Mouse (Mus musculus): ENCODE data around the gene S100pbp. TPM values are rescaled to one million over a fixed set of nuclear protein-coding genes. Genes with fewer than 3 reads are reported as not detected.

Gene S100pbp
- polyA plus RNA-seq, 1 experiment: 2.0 TPM

DNA sequence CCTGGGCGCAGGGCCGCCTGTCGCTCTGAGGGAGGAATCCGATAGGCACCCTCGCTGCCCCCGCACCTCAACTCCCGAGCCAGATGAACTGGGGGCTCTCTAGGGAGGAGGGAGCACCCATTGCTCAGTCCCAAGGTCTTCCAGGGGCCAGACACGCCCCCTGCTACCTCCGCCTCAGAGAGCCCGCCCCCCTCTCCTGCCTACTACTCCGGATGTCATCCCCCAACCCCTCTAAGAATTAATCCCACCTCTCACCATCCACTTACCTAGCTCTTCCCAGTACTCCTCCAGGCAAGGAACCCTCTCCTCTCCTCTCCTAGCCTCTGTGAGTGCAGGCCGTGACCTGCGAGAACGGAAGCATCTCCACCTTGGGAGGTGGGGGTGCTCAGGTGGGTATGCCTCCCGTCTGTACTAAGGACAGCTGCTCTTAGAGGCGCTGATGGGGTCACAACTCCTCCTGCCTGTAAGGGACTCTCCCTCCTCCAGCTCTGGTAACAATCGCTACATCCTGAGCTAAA, 67.9 kb downstream of the S100pbp start, which contains the start of gene Hpca:
Hpca (minus strand) TSS at position 468 of the 518 bp plus-strand sequence.
- H3K9me3 ChIP-seq: no peaks in the 10 kb centered on the region
- H3K27me3 ChIP-seq (replicated peaks): peaks cover 92% of the 10 kb centered on the region
- H3K4me3 ChIP-seq (replicated peaks): peak within 1 kb of the TSS; percentile 73
- no peak for TF ChIP-seq GATA1 (IDR thresholded peaks at IDR 0.05; ENCODE audit: borderline replicate concordance, low read length)
- no peak for TF ChIP-seq FLI1 (IDR thresholded peaks at IDR 0.05; ENCODE audit: low read length)
- H3K4me1 ChIP-seq: peaks cover 32% of the 10 kb centered on the region
- no peaks in the 10 kb centered on the region for H3K36me3 ChIP-seq (replicated peaks; ENCODE audit: low read length)

- no peaks in the 10 kb centered on the region for H3K36me3 ChIP-seq (replicated peaks; ENCODE audit: low read length)
- peaks cover 27% of the 10 kb centered on the region for H3K4me1 ChIP-seq
- H3K27me3 ChIP-seq (replicated peaks): peaks cover 89% of the 10 kb centered on the region
- H3K9me3 ChIP-seq: no peaks in the 10 kb centered on the region
- TF ChIP-seq FLI1 (IDR thresholded peaks at IDR 0.05; ENCODE audit: low read length): no peak
- no peak for TF ChIP-seq GATA1 (IDR thresholded peaks at IDR 0.05; ENCODE audit: borderline replicate concordance, low read length)
- H3K4me3 ChIP-seq (replicated peaks): peak overlapping the region; percentile 73
These were observed 68.7 kb downstream of the S100pbp start for GRCm38 (mm10) chr4:129120520-129121445.

GRCm38 (mm10) chr4:129119708-129120107, 69.8 kb downstream of the S100pbp start:
- Histone ChIP-seq H3K9me3 (no peaks in the 10 kb centered on the region), H3K36me3 (replicated peaks; ENCODE audit: low read length) (no peaks in the 10 kb centered on the region), H3K4me3 (replicated peaks) (peak overlapping the region; percentile 16), H3K4me1 (peaks cover 16% of the 10 kb centered on the region), H3K27me3 (replicated peaks) (peaks cover 87% of the 10 kb centered on the region)
- no peak for TF ChIP-seq GATA1 (IDR thresholded peaks at IDR 0.05; ENCODE audit: borderline replicate concordance, low read length)
- TF ChIP-seq FLI1 (IDR thresholded peaks at IDR 0.05; ENCODE audit: low read length): no peak

- peaks cover 4% of the 10 kb centered on the region for H3K9me3 ChIP-seq
- no peak for TF ChIP-seq FLI1 (IDR thresholded peaks at IDR 0.05; ENCODE audit: low read length)
- TF ChIP-seq GATA1 (IDR thresholded peaks at IDR 0.05; ENCODE audit: borderline replicate concordance, low read length): no peak
- peaks cover 90% of the 10 kb centered on the region for H3K27me3 ChIP-seq (replicated peaks)
These were observed 71.6 kb downstream of the S100pbp start for GRCm38 (mm10) chr4:129117720-129118510.

GRCm38 (mm10) chr4:129116703-129117102, 72.8 kb downstream of the S100pbp start:
- peaks cover 22% of the 10 kb centered on the region for H3K4me1 ChIP-seq
- H3K4me3 ChIP-seq (replicated peaks): no peak overlapping the region
- no peaks in the 10 kb centered on the region for H3K36me3 ChIP-seq (replicated peaks; ENCODE audit: low read length)
- TF ChIP-seq GATA1 (IDR thresholded peaks at IDR 0.05; ENCODE audit: borderline replicate concordance, low read length) (no peak), FLI1 (IDR thresholded peaks at IDR 0.05; ENCODE audit: low read length) (no peak)
- H3K9me3 ChIP-seq: peaks cover 5% of the 10 kb centered on the region
- H3K27me3 ChIP-seq (replicated peaks): peaks cover 89% of the 10 kb centered on the region

More at GRCm38 (mm10) chr4:129117720-129118510, 71.6 kb downstream of the S100pbp start:
- Histone ChIP-seq H3K4me1 (peaks cover 23% of the 10 kb centered on the region), H3K36me3 (replicated peaks; ENCODE audit: low read length) (no peaks in the 10 kb centered on the region), H3K4me3 (replicated peaks) (no peak overlapping the region)

DNA sequence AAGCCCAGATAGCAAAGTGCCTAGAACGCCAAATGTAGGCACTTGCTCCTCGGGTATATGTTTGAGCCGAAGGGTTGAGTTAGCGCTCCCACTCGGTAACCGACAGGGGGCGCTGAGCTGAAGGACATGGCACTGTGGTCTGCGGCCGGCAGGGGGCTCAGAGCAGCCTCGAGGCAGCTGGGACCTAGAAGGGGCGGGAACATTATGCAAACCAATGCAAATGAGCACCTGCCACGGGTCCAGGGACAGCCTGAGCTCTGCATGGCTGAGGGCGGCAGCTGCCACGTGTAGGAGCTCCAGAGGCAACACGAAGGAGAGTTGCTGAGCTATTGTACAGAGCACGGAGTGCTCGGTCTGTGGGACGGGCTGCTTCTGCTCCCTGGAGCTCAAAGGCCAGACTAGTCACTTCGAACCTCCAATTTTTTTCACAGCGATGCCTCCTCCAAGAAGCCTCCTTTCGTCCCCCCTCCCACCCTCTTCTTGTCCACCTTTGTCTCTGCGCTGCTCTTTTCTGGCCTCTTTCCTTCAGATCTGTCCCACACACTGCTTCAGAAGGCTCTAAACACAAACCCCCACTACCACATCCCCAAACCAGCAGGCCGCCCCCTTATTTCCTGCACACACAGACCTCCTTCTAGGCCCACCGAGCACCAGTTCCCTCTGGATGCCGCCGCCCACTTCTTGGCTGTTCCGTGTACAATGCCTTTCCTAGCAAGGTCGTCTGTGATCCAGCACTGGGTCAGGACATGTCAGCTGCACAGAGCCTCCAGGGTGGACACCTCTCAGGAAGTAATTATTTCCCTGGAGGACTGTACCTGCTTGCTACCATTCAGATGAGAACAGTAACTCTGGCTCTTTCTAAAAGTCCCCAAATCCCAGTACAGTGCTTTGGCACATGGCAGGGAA, 76.2 kb downstream of the S100pbp start:
- peaks cover 5% of the 10 kb centered on the region for H3K9me3 ChIP-seq
- peaks cover 86% of the 10 kb centered on the region for H3K27me3 ChIP-seq (replicated peaks)
- no peak for TF ChIP-seq FLI1 (IDR thresholded peaks at IDR 0.05; ENCODE audit: low read length)
- no peak for TF ChIP-seq GATA1 (IDR thresholded peaks at IDR 0.05; ENCODE audit: borderline replicate concordance, low read length)
- peaks cover 9% of the 10 kb centered on the region for H3K4me1 ChIP-seq
- H3K4me3 ChIP-seq (replicated peaks): peak overlapping the region; percentile 7
- no peaks in the 10 kb centered on the region for H3K36me3 ChIP-seq (replicated peaks; ENCODE audit: low read length)

GRCm38 (mm10) chr4:129112231-129112630, 77.3 kb downstream of the S100pbp start:
- Histone ChIP-seq H3K4me1 (peaks cover 13% of the 10 kb centered on the region), H3K36me3 (replicated peaks; ENCODE audit: low read length) (no peaks in the 10 kb centered on the region), H3K4me3 (replicated peaks) (no peak overlapping the region), H3K9me3 (peaks cover 5% of the 10 kb centered on the region), H3K27me3 (replicated peaks) (peaks cover 89% of the 10 kb centered on the region)
- TF ChIP-seq GATA1 (IDR thresholded peaks at IDR 0.05; ENCODE audit: borderline replicate concordance, low read length) (no peak), FLI1 (IDR thresholded peaks at IDR 0.05; ENCODE audit: low read length) (no peak)

DNA sequence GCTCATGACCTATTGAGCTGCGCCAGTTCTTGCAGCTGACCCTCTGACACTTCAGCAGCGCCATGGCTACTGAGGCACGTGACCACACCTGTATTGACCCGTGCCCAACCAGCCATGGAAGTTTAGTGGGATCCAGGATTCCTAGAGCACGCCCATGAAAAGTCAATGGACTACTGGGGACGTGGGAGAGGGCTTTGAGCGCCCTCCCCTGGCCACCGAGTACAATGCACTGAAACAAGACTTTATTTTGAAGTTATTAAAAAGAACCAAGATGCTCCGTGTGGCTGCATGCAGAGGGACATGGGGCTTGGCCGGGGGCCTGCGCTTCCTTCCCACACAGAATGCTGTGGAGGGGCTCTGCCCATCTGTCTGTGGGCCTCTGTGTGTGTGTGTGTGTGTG, 78.2 kb downstream of the S100pbp start:
- peaks cover 5% of the 10 kb centered on the region for H3K9me3 ChIP-seq
- peaks cover 89% of the 10 kb centered on the region for H3K27me3 ChIP-seq (replicated peaks)
- no peak overlapping the region for H3K4me3 ChIP-seq (replicated peaks)
- H3K4me1 ChIP-seq: peaks cover 13% of the 10 kb centered on the region
- H3K36me3 ChIP-seq (replicated peaks; ENCODE audit: low read length): no peaks in the 10 kb centered on the region
- no peak for TF ChIP-seq GATA1 (IDR thresholded peaks at IDR 0.05; ENCODE audit: borderline replicate concordance, low read length)
- no peak for TF ChIP-seq FLI1 (IDR thresholded peaks at IDR 0.05; ENCODE audit: low read length)

GRCm38 (mm10) chr4:129110804-129111203, 78.7 kb downstream of the S100pbp start:
- Histone ChIP-seq H3K4me3 (replicated peaks) (no peak overlapping the region), H3K4me1 (peaks cover 13% of the 10 kb centered on the region), H3K36me3 (replicated peaks; ENCODE audit: low read length) (no peaks in the 10 kb centered on the region), H3K9me3 (peaks cover 5% of the 10 kb centered on the region), H3K27me3 (replicated peaks) (peaks cover 90% of the 10 kb centered on the region)
- TF ChIP-seq GATA1 (IDR thresholded peaks at IDR 0.05; ENCODE audit: borderline replicate concordance, low read length) (no peak), FLI1 (IDR thresholded peaks at IDR 0.05; ENCODE audit: low read length) (no peak)

Data from megakaryocyte, embryonic 14.5 days (primary cell).